Mouse (Mus musculus) macrophage (primary cell): ENCODE data around the gene Vmn1r30. TPM values are rescaled to one million over a fixed set of nuclear protein-coding genes. Genes with fewer than 3 reads are reported as not detected.

ENCODE experiments used
- H3K27ac ChIP-seq: fragments of 350-480 bp; formaldehyde crosslinking; 2 replicates; pipeline ENCODE4 v1.9.0; 2021
- H3K36me3 ChIP-seq: fragments of 350-480 bp; formaldehyde crosslinking; 2 replicates; pipeline ENCODE4 v1.9.0; 2021; ENCODE audit errors: inconsistent target
- H3K4me3 ChIP-seq: fragments of 350-480 bp; formaldehyde crosslinking; 2 replicates; pipeline ENCODE4 v1.9.0; 2021; ENCODE audit errors: inconsistent target
- H3K79me2 ChIP-seq: fragments of 350-480 bp; formaldehyde crosslinking; 2 replicates; pipeline ENCODE4 v1.9.0; 2021; ENCODE audit errors: inconsistent target
- WGBS: methylation state at CpG from one replicate; pipeline ENCODE4 v1.1.7; 2026; ENCODE audit warnings: inconsistent platforms; ENCODE audit not compliant: missing documents; 5-methylcytosine and 5-hydroxymethylcytosine counted together
- polyA plus RNA-seq: library from polyadenylated mRNA; stranded (reverse); fragments of 250-400 nt; gene quantifications from 3 replicates; pipeline ENCODE4 v1.2.4, GENCODE M21; 2018; ENCODE audit warnings: inconsistent platforms
- total RNA-seq, 78 experiments: library from RNA; depleted of rRNA; stranded (reverse); fragments of 250-400 nt; gene quantifications; 1 replicate in 9 of 78; 2 replicates in 24 of 78; 3 replicates in 43 of 78; 4 replicates in 2 of 78; pipeline ENCODE4 v1.2.4; 2018; ENCODE audit warnings: inconsistent platforms in 56 of 78

Gene Vmn1r30
- not detected for total RNA-seq (2018; cell fraction: chromatin; rRNA removed)
- not detected for total RNA-seq (2018; cell fraction: cytosol; rRNA removed)
- total RNA-seq (2018; cell fraction: nucleus; rRNA removed) = not detected
- polyA plus RNA-seq = not detected in 3 replicates

- Histone ChIP-seq H3K4me3 (no peak within 1 kb of the TSS), H3K79me2 (no peaks in the 10 kb centered on the region), H3K36me3 (no peaks in the 10 kb centered on the region), H3K27ac (no peak within 1 kb of the TSS)
Measured at GRCm38 (mm10) chr6:58443285-58443684, at the start of gene Vmn1r30. Gene Vmn1r30 (minus strand): TSS chr6:58443385.

- Histone ChIP-seq H3K79me2 (no peaks in the 10 kb centered on the region), H3K4me3 (no peak within 1 kb of the TSS), H3K27ac (no peak within 1 kb of the TSS), H3K36me3 (no peaks in the 10 kb centered on the region)
- WGBS = 83% methylated on average over 1 of the region's 1 CpGs
Measured at GRCm38 (mm10) chr6:58475230-58475629, 32.0 kb upstream of the Vmn1r30 start, which contains the start of gene Vmn1r31. Gene Vmn1r31 (minus strand): TSS chr6:58475330.

Other genes with a start within 250 kb of the Vmn1r30 start
- gene Vmn1r27, start 224.6 kb downstream of the Vmn1r30 start, polyA plus RNA-seq = not detected in 3 replicates
- not detected in 3 replicates for gene Vmn1r28, start 181.3 kb downstream of the Vmn1r30 start, polyA plus RNA-seq
- not detected in 3 replicates for gene Vmn1r29, start 141.8 kb downstream of the Vmn1r30 start, polyA plus RNA-seq
- gene Vmn1r31, start 31.9 kb upstream of the Vmn1r30 start, polyA plus RNA-seq = not detected in 3 replicates
- gene Abcg2, start 141.1 kb upstream of the Vmn1r30 start, polyA plus RNA-seq = 4.1 to 7.6 TPM (median 4.8 TPM) in 3 replicates